17 mouse cellular contexts compared by ENCODE assay signal in the genomic region with DNA sequence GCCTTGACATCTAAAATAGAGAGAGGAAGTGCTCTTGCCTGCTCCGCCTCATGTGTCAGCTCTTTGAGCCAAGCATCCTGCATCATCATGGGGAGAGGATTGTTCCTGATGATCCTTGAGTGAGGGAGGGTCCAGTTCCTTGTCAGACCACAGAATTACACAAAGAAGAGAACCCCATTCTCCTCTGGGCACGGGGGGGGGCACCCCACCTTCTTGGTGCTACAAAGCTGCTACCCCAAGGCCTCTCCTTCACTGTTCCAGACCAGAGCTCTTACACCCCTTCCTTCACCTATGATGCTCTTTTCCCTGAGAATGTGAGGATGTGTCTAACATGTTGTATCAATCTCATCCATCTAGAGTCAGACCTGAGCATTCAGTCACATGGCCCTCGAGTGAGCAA.
DNase-seq lines count a peak whose midpoint lies in the region.
"Had no signal": no experiment of that assay in that cellular context is flagged by ENCODE, and none has a peak within 500 bp of the region (broad histone marks: within the 10 kb centered on the region; RNA-seq: fewer than 3 reads in every experiment).

No protein-coding gene starts in this region.

- no peaks in the 10 kb centered on the region for H3K27me3 ChIP-seq in heart, embryonic 10.5 days (ENCODE audit: insufficient read depth, poor library complexity, severe bottlenecking)
- H3K27me3 ChIP-seq: CH12.LX, Patski had no signal

- WGBS in heart, embryonic 10.5 days = 68% methylated on average over 3 of the region's 3 CpGs

- intact Hi-C loops in heart, postnatal 36 days (cut with DNase I) = no loop called here

- H3K4me3 ChIP-seq in heart, embryonic 10.5 days = no peak overlapping the region

- H3K9me3 ChIP-seq in heart, embryonic 10.5 days = no peaks in the 10 kb centered on the region

- no peaks in the 10 kb centered on the region for H3K36me3 ChIP-seq in heart, embryonic 10.5 days
- H3K36me3 ChIP-seq: G1E had no signal

- H3K4me1 ChIP-seq in heart, embryonic 10.5 days = no peaks in the 10 kb centered on the region

- peak; percentile 76 for DNase-seq in heart, adult 11 months
- no peak for DNase-seq in heart, postnatal 4 days
- DNase-seq in heart, embryonic 10.5 days (ENCODE audit: low spot score) = peak; percentile 61
- no peak for DNase-seq in heart, postnatal 36 days
- DNase-seq: adrenal gland, adult 2 months; adrenal gland, adult 8-10 months; adrenal gland, postnatal 10 days; adrenal gland, postnatal 14 days; adrenal gland, postnatal 25 days; adrenal gland, postnatal 36 days; B cell, adult 2 months; cerebellum, adult 11 months; cerebellum, adult 11-12 months; cerebellum, adult 18-20 months had no signal

- H3K27ac ChIP-seq in heart, embryonic 10.5 days = no peak overlapping the region

Comparison
In these comparisons a context has a peak if more than half of its experiments do, and no peak if none do; other contexts are left out.
1. DNase-seq: peak in heart, adult 11 months (single experiment) and heart, embryonic 10.5 days (single experiment); none in heart, postnatal 4 days (single experiment) and heart, postnatal 36 days (0 of 2).